9 mouse cellular contexts compared by ENCODE assay signal in the genomic region with DNA sequence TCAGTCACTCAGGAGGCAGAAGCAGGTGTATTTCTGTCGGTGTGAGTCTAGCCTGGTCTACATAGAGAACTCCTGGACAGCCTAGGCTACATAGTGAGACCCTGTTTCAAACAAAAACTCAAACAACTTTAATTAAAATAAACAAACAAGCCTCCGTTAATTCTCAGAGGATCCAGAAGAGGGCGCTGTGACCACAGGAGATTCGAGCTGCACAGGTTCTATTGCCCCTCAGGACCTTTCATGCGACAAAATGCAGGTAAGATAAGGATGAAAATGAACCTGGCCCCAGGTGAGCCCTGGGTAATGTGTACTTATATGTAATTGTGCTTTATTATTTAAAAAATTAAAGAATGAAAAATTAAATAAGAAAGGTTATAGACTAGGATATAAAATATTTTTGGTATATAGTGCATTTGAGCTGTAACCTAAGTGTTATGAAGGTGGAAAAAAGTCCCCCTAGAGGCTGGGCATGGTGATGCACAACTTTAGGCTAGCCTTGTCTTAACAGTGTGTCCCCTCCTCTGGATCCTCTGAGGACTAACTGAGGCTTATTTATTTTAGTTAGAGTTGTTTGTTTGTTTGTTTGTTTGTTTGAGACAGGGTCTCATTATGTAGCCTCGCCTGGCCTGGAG. TPM values are rescaled to one million over a fixed set of nuclear protein-coding genes. Genes with fewer than 3 reads are reported as not detected.
DNase-seq lines count a peak whose midpoint lies in the region; ATAC-seq and TF ChIP-seq lines count a peak whose summit lies in the region.
"Had no signal": no experiment of that assay in that cellular context is flagged by ENCODE, and none has a peak within 500 bp of the region (broad histone marks: within the 10 kb centered on the region; RNA-seq: fewer than 3 reads in every experiment).

No protein-coding gene starts in this region.

- no peaks in the 10 kb centered on the region for H3K4me1 ChIP-seq in intestine, postnatal 0 days (replicated peaks; ENCODE audit: control insufficient read depth, insufficient read depth, low read length)
- H3K4me1 ChIP-seq in intestine, embryonic 16.5 days (ENCODE audit: control insufficient read depth, insufficient read depth, low read length), result no peaks in the 10 kb centered on the region
- no peaks in the 10 kb centered on the region for H3K4me1 ChIP-seq in liver, embryonic 13.5 days (replicated peaks)

- no peak overlapping the region for H3K27ac ChIP-seq in intestine, postnatal 0 days (ENCODE audit: low read depth, low read length)
- H3K27ac ChIP-seq in intestine, embryonic 16.5 days (ENCODE audit: low read length), result no peak overlapping the region
- no peak overlapping the region for H3K27ac ChIP-seq in liver, embryonic 13.5 days

- no peak overlapping the region for H3K4me3 ChIP-seq in intestine, postnatal 0 days (ENCODE audit: low read depth, low read length)
- no peak overlapping the region for H3K4me3 ChIP-seq in intestine, embryonic 16.5 days (ENCODE audit: low read length)
- no peak overlapping the region for H3K4me3 ChIP-seq in liver, embryonic 13.5 days (replicated peaks)

- H3K9me3 ChIP-seq in intestine, postnatal 0 days (ENCODE audit: control insufficient read depth), result no peaks in the 10 kb centered on the region
- H3K9me3 ChIP-seq in intestine, embryonic 16.5 days (ENCODE audit: control insufficient read depth, low read length), result 0 out of 2 replicates have a peak, but pooled peaks cover 3% of the 10 kb centered on the region
- H3K9me3 ChIP-seq in liver, embryonic 13.5 days (replicated peaks), result peaks cover 8% of the 10 kb centered on the region; the same call in 1 of the 2 replicates

- intact Hi-C loops in left cerebral cortex, postnatal 25 days (cut with DNase I), result loop anchor here (1.0 kb wide), 1 partner anchor 62 kb away; no protein-coding TSS in a partner anchor

- ATAC-seq in intestine, postnatal 0 days, result no peak
- no peak for ATAC-seq in intestine, embryonic 16.5 days
- ATAC-seq in liver, embryonic 13.5 days (ENCODE audit: low read depth), result no peak

- H3K27me3 ChIP-seq in intestine, postnatal 0 days (replicated peaks; ENCODE audit: control insufficient read depth, insufficient read depth, low read length), result 0 out of 2 replicates have a peak, but pooled peaks cover 4% of the 10 kb centered on the region
- H3K27me3 ChIP-seq in intestine, embryonic 16.5 days (replicated peaks; ENCODE audit: control insufficient read depth, insufficient read depth, low read length), result peaks cover 2% of the 10 kb centered on the region; the same call in 1 of the 2 replicates
- H3K27me3 ChIP-seq in liver, embryonic 13.5 days, result peaks cover 14% of the 10 kb centered on the region

- no peaks in the 10 kb centered on the region for H3K36me3 ChIP-seq in intestine, postnatal 0 days (ENCODE audit: control insufficient read depth, insufficient read depth)
- H3K36me3 ChIP-seq in intestine, embryonic 16.5 days (ENCODE audit: control insufficient read depth, insufficient read depth, low read length), result no peaks in the 10 kb centered on the region
- no peaks in the 10 kb centered on the region for H3K36me3 ChIP-seq in liver, embryonic 13.5 days

- H3K4me2 ChIP-seq in intestine, postnatal 0 days (replicated peaks; ENCODE audit: low read depth), result no peak overlapping the region
- no peak overlapping the region for H3K4me2 ChIP-seq in intestine, embryonic 16.5 days (ENCODE audit: low read depth, low read length)
- H3K4me2 ChIP-seq in liver, embryonic 13.5 days, result no peak overlapping the region

- DNase-seq in CD4-positive helper T cell, adult 2 months (ENCODE audit: low read depth, low spot score), result peak; percentile 55
- DNase-seq in MN1 (ENCODE audit: low spot score), result peak; percentile 63
- peak; percentile 17 for DNase-seq in liver, embryonic 13.5 days
- DNase-seq in frontal cortex, postnatal 10 days (ENCODE audit: low spot score in 2 of 2), result no peak
- DNase-seq in gastrocnemius, postnatal 4 days (ENCODE audit: low spot score in 2 of 2), result no peak
- no peak for DNase-seq in left cerebral cortex, postnatal 25 days (ENCODE audit: low spot score in 2 of 2)

- TF ChIP-seq CTCF in intestine, postnatal 0 days (IDR thresholded peaks at IDR 0.05; ENCODE audit: low read depth), result peak; percentile 66

- 11% methylated on average over 6 of the region's 6 CpGs for WGBS in intestine, postnatal 0 days
- WGBS in intestine, embryonic 16.5 days, result 7% methylated on average over 6 of the region's 6 CpGs
- 4% methylated on average over 6 of the region's 6 CpGs for WGBS in liver, embryonic 13.5 days (ENCODE audit: insufficient replicate concordance)

- no peak overlapping the region for H3K9ac ChIP-seq in intestine, postnatal 0 days (ENCODE audit: low read depth, low read length)
- H3K9ac ChIP-seq in intestine, embryonic 16.5 days (ENCODE audit: low read depth, low read length), result no peak overlapping the region
- no peak overlapping the region for H3K9ac ChIP-seq in liver, embryonic 13.5 days

RNA-seq across cellular contexts. Expression of a gene that starts 10.7 kb away (rescaled TPM):
- polyA plus RNA-seq in intestine, postnatal 0 days (2015; fragmentation: Nextera tagmentation; extraction: Ambion mirVana), result 0.17 and 0.24 TPM in 2 replicates
- 0.18 and 0.67 TPM in 2 replicates for polyA plus RNA-seq in intestine, embryonic 16.5 days (2015; fragmentation: Nextera tagmentation; extraction: Ambion mirVana)
- polyA plus RNA-seq in liver, embryonic 13.5 days (2015; fragmentation: Nextera tagmentation; extraction: Ambion mirVana), result 0.05 TPM in 1 of 2 replicates, not detected in the other
- under 1 TPM in 1 of 2 experiments, not detected in 1; 0.12 TPM for total RNA-seq in gastrocnemius, postnatal 4 days (2021)
- total RNA-seq in left cerebral cortex, postnatal 25 days (2021), result 100 to 1,000 TPM; 257 to 284 TPM

RNA-seq across cellular contexts. Expression of a gene that starts 16.6 kb away (rescaled TPM):
- not detected in 2 replicates for polyA plus RNA-seq in intestine, postnatal 0 days (2015; fragmentation: Nextera tagmentation; extraction: Ambion mirVana)
- polyA plus RNA-seq in intestine, embryonic 16.5 days (2015; fragmentation: Nextera tagmentation; extraction: Ambion mirVana), result not detected in 2 replicates
- polyA plus RNA-seq in liver, embryonic 13.5 days (2015; fragmentation: Nextera tagmentation; extraction: Ambion mirVana), result not detected in 2 replicates
- total RNA-seq in gastrocnemius, postnatal 4 days (2021), result under 1 TPM in 1 of 2 experiments, not detected in 1; 0.21 TPM
- 1 to 10 TPM; 7.4 to 9.6 TPM for total RNA-seq in left cerebral cortex, postnatal 25 days (2021)
- total RNA-seq: heart, postnatal 10 days had no signal

RNA-seq across cellular contexts. Expression of a gene that starts 32.2 kb away (rescaled TPM):
- 13.6 and 16.8 TPM in 2 replicates for polyA plus RNA-seq in intestine, postnatal 0 days (2015; fragmentation: Nextera tagmentation; extraction: Ambion mirVana)
- polyA plus RNA-seq in intestine, embryonic 16.5 days (2015; fragmentation: Nextera tagmentation; extraction: Ambion mirVana), result 30.4 and 38.3 TPM in 2 replicates
- 32.7 TPM in 2 replicates for polyA plus RNA-seq in liver, embryonic 13.5 days (2015; fragmentation: Nextera tagmentation; extraction: Ambion mirVana)
- 10 to 100 TPM; 11.4 to 11.8 TPM for total RNA-seq in gastrocnemius, postnatal 4 days (2021)
- 10 to 100 TPM; 13.1 to 13.8 TPM for total RNA-seq in left cerebral cortex, postnatal 25 days (2021)

RNA-seq across cellular contexts. Expression of a gene that starts 39.9 kb away (rescaled TPM):
- 9.2 and 9.5 TPM in 2 replicates for polyA plus RNA-seq in intestine, postnatal 0 days (2015; fragmentation: Nextera tagmentation; extraction: Ambion mirVana)
- 9.4 and 10.3 TPM in 2 replicates for polyA plus RNA-seq in intestine, embryonic 16.5 days (2015; fragmentation: Nextera tagmentation; extraction: Ambion mirVana)
- polyA plus RNA-seq in liver, embryonic 13.5 days (2015; fragmentation: Nextera tagmentation; extraction: Ambion mirVana), result 2.6 and 2.8 TPM in 2 replicates
- 100 to 1,000 TPM; 169 to 207 TPM for total RNA-seq in gastrocnemius, postnatal 4 days (2021)
- 1 to 10 TPM; 5.2 to 6.2 TPM for total RNA-seq in left cerebral cortex, postnatal 25 days (2021)

RNA-seq across cellular contexts. Expression of a gene that starts 47.5 kb away (rescaled TPM):
- 109 and 118 TPM in 2 replicates for polyA plus RNA-seq in intestine, postnatal 0 days (2015; fragmentation: Nextera tagmentation; extraction: Ambion mirVana)
- 170 and 178 TPM in 2 replicates for polyA plus RNA-seq in intestine, embryonic 16.5 days (2015; fragmentation: Nextera tagmentation; extraction: Ambion mirVana)
- polyA plus RNA-seq in liver, embryonic 13.5 days (2015; fragmentation: Nextera tagmentation; extraction: Ambion mirVana), result 63.8 and 66.9 TPM in 2 replicates
- total RNA-seq in gastrocnemius, postnatal 4 days (2021), result 10 to 100 TPM; 64.9 to 73.1 TPM
- 10 to 100 TPM; 66.6 to 74.9 TPM for total RNA-seq in left cerebral cortex, postnatal 25 days (2021)

Comparison
In these comparisons a context has a peak if more than half of its experiments do, and no peak if none do; other contexts are left out.
1. DNase-seq: peak in CD4-positive helper T cell, adult 2 months (single experiment), MN1 (single experiment) and liver, embryonic 13.5 days (single experiment); none in frontal cortex, postnatal 10 days (0 of 2), gastrocnemius, postnatal 4 days (0 of 2) and left cerebral cortex, postnatal 25 days (0 of 2).